Mouse (Mus musculus): ENCODE results near the gene Glis2. TPM values are rescaled to one million over a fixed set of nuclear protein-coding genes. Genes with fewer than 3 reads are reported as not detected.
"Not testable (repeated sequence)": the region's sequence is repeated elsewhere in the genome, so short reads cannot be mapped to it uniquely, and the experiment has no call there.

The Glis2 gene
- total RNA-seq, 2 experiments from 2014 or later = 0.33 TPM; not detected in 1

GRCm38 (mm10) chr16:4576873-4577272 lies 17.6 kb upstream of the Glis2 start:
- no peak for ATAC-seq (replicated peaks; ENCODE audit: low FRiP score, low TSS enrichment, poor library complexity, severe bottlenecking)

- no peak for ATAC-seq (replicated peaks; ENCODE audit: low FRiP score, low TSS enrichment, poor library complexity, severe bottlenecking)
Measured at GRCm38 (mm10) chr16:4578630-4579029, 15.9 kb upstream of the Glis2 start.

- ATAC-seq (replicated peaks; ENCODE audit: low FRiP score, low TSS enrichment, poor library complexity, severe bottlenecking) = not testable (repeated sequence)
Measured at GRCm38 (mm10) chr16:4581179-4581578, 13.3 kb upstream of the Glis2 start.

GRCm38 (mm10) chr16:4583807-4584206 lies 10.7 kb upstream of the Glis2 start:
- peak; percentile 35; the same call in 1 of the 2 replicates for ATAC-seq (replicated peaks; ENCODE audit: low FRiP score, low TSS enrichment, poor library complexity, severe bottlenecking)

- ATAC-seq (replicated peaks; ENCODE audit: low FRiP score, low TSS enrichment, poor library complexity, severe bottlenecking) = no peak
Measured at GRCm38 (mm10) chr16:4584438-4584837, 10.1 kb upstream of the Glis2 start.

GRCm38 (mm10) chr16:4585642-4586530 lies 8.6 kb upstream of the Glis2 start:
- peak; percentile 21; the same call in 1 of the 2 replicates for ATAC-seq (replicated peaks; ENCODE audit: low FRiP score, low TSS enrichment, poor library complexity, severe bottlenecking)

- peak; percentile 99 for ATAC-seq (replicated peaks; ENCODE audit: low FRiP score, low TSS enrichment, poor library complexity, severe bottlenecking)
Measured at GRCm38 (mm10) chr16:4586531-4587123, 7.9 kb upstream of the Glis2 start.

- ATAC-seq (replicated peaks; ENCODE audit: low FRiP score, low TSS enrichment, poor library complexity, severe bottlenecking) = no peak
Measured at GRCm38 (mm10) chr16:4587516-4588210, 6.8 kb upstream of the Glis2 start.

GRCm38 (mm10) chr16:4590236-4590635 lies 4.3 kb upstream of the Glis2 start:
- no peak for ATAC-seq (replicated peaks; ENCODE audit: low FRiP score, low TSS enrichment, poor library complexity, severe bottlenecking)

GRCm38 (mm10) chr16:4592909-4593875 lies 1.3 kb upstream of the Glis2 start:
- ATAC-seq (replicated peaks; ENCODE audit: low FRiP score, low TSS enrichment, poor library complexity, severe bottlenecking) = 0 out of 2 replicates have a peak, but pooled peaks have one; percentile 39

GRCm38 (mm10) chr16:4594814-4595526 lies 457 bp downstream of the Glis2 start:
- ATAC-seq (replicated peaks; ENCODE audit: low FRiP score, low TSS enrichment, poor library complexity, severe bottlenecking) = 0 out of 2 replicates have a peak, but pooled peaks have one; percentile 6

GRCm38 (mm10) chr16:4595527-4595963 lies 1.0 kb downstream of the Glis2 start:
- no peak for ATAC-seq (replicated peaks; ENCODE audit: low FRiP score, low TSS enrichment, poor library complexity, severe bottlenecking)

- no peak for ATAC-seq (replicated peaks; ENCODE audit: low FRiP score, low TSS enrichment, poor library complexity, severe bottlenecking)
Measured at GRCm38 (mm10) chr16:4596141-4596728, 1.7 kb downstream of the Glis2 start.

GRCm38 (mm10) chr16:4596836-4597235 lies 2.3 kb downstream of the Glis2 start:
- no peak for ATAC-seq (replicated peaks; ENCODE audit: low FRiP score, low TSS enrichment, poor library complexity, severe bottlenecking)

GRCm38 (mm10) chr16:4597296-4597695 lies 2.8 kb downstream of the Glis2 start:
- no peak for ATAC-seq (replicated peaks; ENCODE audit: low FRiP score, low TSS enrichment, poor library complexity, severe bottlenecking)

- ATAC-seq (replicated peaks; ENCODE audit: low FRiP score, low TSS enrichment, poor library complexity, severe bottlenecking) = no peak
Measured at GRCm38 (mm10) chr16:4598041-4598440, 3.5 kb downstream of the Glis2 start.

GRCm38 (mm10) chr16:4598891-4599543 lies 4.5 kb downstream of the Glis2 start:
- no peak for ATAC-seq (replicated peaks; ENCODE audit: low FRiP score, low TSS enrichment, poor library complexity, severe bottlenecking)
